Mouse (Mus musculus): ENCODE measurements around the gene Scrn1. TPM values are rescaled to one million over a fixed set of nuclear protein-coding genes. Genes with fewer than 3 reads are reported as not detected.
A peak's percentile ranks its signal among the peaks of the same experiment; 100 is the strongest.

The Scrn1 gene
- total RNA-seq, 2 experiments from 2014 or later = not detected

- no peak for ATAC-seq (replicated peaks; ENCODE audit: low FRiP score, poor library complexity, severe bottlenecking)
These were observed 7.1 kb upstream of the Scrn1 start for GRCm38 (mm10) chr6:54573218-54573955.

DNA sequence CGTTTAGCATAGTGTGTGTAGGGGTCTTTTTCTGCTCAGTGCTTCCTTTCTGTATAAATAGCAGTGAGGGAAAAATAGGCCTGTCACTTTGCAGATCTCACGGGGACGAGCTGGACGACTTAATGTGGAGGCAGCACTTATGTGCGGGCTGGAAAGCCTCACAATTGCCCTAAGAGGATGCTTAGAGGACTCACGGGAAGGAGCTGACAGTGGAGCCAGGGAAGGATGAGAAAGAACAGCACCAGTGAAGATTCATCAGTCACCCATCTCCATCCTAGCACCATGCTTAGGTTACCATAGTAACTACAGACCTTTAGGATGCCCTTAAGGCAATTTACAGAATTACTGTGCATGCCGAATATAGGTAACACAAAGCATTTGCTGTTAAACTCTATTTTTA lies 3.5 kb upstream of the Scrn1 start:
- no peak for ATAC-seq (replicated peaks; ENCODE audit: low FRiP score, poor library complexity, severe bottlenecking)

DNA sequence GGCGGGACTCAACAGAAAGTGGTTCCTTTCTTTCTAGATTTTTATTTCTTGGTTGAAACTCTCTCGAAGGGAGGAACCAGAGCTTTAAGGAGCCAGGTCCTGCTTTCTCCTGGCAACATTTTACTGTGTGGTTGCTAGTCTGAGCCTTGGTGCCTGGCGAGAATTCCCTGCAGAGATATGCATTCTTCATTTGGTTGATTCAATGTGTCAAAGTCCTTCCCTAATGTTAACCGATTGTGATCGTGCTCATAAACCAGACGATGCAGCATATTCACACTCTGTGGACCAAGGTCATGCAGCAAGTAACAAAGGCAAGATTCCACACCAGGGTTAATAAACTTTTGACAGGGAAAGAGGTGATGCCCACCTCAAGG lies 244 bp upstream of the Scrn1 start:
- ATAC-seq (replicated peaks; ENCODE audit: low FRiP score, poor library complexity, severe bottlenecking) = no peak

- 0 out of 2 replicates have a peak, but pooled peaks have one; percentile 19 for ATAC-seq (replicated peaks; ENCODE audit: low FRiP score, poor library complexity, severe bottlenecking)
These were observed 1.3 kb downstream of the Scrn1 start for GRCm38 (mm10) chr6:54565012-54565411.

- no peak for ATAC-seq (replicated peaks; ENCODE audit: low FRiP score, poor library complexity, severe bottlenecking)
These were observed 1.7 kb downstream of the Scrn1 start for GRCm38 (mm10) chr6:54564506-54564991.

- no peak for ATAC-seq (replicated peaks; ENCODE audit: low FRiP score, poor library complexity, severe bottlenecking)
These were observed 2.7 kb downstream of the Scrn1 start for GRCm38 (mm10) chr6:54563561-54563960.

GRCm38 (mm10) chr6:54562018-54562809 lies 4.1 kb downstream of the Scrn1 start:
- no peak for ATAC-seq (replicated peaks; ENCODE audit: low FRiP score, poor library complexity, severe bottlenecking)

DNA sequence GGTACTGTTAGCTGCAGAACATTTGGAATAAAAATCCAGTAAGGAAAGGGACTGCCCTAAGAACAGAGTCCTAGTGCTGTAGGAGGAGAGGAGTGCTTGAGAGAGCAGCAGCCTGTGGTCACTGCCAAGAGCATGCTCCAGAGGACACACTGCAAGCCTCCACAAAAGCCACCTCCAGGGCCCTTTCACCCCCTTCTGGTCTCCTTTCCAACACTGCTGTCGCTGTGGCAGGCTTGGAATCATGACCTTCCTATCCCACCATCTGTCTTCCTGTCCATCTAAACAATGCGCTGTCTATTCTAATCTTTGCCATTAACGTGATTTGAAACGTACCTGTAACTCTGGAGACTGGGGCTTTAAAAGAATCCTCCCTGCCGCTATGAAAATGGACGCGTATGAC lies 7.8 kb downstream of the Scrn1 start:
- ATAC-seq (replicated peaks; ENCODE audit: low FRiP score, poor library complexity, severe bottlenecking) = no peak

GRCm38 (mm10) chr6:54557671-54558070 lies 8.6 kb downstream of the Scrn1 start:
- no peak for ATAC-seq (replicated peaks; ENCODE audit: low FRiP score, poor library complexity, severe bottlenecking)

GRCm38 (mm10) chr6:54555816-54556215 lies 10.5 kb downstream of the Scrn1 start:
- ATAC-seq (replicated peaks; ENCODE audit: low FRiP score, poor library complexity, severe bottlenecking) = no peak

DNA sequence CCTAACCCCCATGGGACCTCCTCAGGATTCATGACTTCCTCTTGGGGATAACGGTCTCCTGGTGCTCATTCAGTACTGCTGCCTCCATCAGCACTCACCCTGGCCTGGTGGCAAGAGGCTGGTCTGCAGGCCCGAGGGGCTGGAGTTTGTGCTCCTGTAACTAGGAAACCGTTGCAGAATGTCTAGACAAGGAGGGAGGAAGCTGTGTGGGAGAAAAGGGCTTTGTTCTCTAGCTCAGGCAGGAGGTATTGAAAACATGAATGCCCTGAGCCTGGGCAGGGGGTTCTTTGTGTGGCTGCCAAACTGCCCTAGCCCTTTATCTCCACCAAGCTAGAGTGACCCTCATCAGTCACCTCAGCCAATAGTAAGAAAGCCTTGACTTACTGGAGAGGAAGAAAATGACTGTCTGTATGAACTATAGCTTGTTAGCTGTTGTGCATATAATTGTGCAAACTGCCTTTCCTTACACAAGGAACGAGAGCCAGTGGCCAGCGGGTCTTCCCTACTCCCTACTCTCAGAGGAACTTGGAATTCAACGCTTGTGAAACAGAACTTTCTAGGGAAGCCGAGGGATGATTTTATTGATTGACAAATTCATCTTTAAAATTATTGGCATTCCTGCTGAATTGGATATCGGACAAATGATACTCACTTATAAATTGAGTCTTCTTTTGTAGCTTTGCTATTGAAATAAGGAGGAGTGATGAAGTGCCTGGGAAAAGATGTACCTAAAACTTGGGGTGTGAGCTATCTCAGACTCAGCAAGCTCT lies 11.8 kb downstream of the Scrn1 start:
- ATAC-seq (replicated peaks; ENCODE audit: low FRiP score, poor library complexity, severe bottlenecking) = no peak

DNA sequence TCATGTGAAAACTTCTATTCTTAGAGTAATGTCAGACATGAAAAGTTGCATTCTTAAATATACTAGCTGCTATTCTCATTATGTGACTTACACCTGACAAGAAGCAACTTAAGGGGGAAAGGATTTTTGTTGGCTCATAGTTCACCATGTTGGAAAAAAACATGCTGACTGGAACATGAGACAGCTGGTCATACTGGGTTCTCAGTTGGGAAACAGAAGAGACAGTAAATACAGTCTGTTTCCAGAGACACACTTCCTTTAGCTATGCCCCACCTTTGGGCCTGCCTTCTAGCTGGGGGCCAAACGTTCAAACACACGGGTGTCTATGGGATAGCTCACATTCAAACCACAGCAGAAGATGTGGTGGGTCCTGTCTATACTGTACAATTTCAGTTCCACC lies 12.7 kb downstream of the Scrn1 start:
- no peak for ATAC-seq (replicated peaks; ENCODE audit: low FRiP score, poor library complexity, severe bottlenecking)

- no peak for ATAC-seq (replicated peaks; ENCODE audit: low FRiP score, poor library complexity, severe bottlenecking)
These were observed 13.4 kb downstream of the Scrn1 start for GRCm38 (mm10) chr6:54552721-54553413.

- ATAC-seq (replicated peaks; ENCODE audit: low FRiP score, poor library complexity, severe bottlenecking) = no peak
These were observed 15.4 kb downstream of the Scrn1 start for GRCm38 (mm10) chr6:54550801-54551323.

DNA sequence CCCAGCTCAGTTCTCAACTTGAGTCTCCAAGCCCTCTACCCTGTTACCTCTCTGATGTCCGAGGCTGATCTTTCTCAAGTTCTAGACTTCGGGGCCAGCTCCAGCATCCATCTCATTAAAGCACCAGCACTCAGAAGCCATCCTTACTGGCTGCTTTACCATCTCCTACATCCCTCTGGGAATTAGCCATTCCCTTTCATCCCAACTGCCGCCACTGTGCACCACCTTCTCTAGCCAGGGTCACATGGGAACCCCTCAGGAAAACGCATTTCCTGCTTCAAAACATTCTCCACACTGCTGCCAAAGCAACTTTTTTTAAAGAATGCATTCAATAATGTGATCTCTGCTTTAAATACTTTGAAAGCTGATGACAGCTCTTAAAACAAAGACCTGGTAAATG lies 17.0 kb downstream of the Scrn1 start:
- no peak for ATAC-seq (replicated peaks; ENCODE audit: low FRiP score, poor library complexity, severe bottlenecking)

DNA sequence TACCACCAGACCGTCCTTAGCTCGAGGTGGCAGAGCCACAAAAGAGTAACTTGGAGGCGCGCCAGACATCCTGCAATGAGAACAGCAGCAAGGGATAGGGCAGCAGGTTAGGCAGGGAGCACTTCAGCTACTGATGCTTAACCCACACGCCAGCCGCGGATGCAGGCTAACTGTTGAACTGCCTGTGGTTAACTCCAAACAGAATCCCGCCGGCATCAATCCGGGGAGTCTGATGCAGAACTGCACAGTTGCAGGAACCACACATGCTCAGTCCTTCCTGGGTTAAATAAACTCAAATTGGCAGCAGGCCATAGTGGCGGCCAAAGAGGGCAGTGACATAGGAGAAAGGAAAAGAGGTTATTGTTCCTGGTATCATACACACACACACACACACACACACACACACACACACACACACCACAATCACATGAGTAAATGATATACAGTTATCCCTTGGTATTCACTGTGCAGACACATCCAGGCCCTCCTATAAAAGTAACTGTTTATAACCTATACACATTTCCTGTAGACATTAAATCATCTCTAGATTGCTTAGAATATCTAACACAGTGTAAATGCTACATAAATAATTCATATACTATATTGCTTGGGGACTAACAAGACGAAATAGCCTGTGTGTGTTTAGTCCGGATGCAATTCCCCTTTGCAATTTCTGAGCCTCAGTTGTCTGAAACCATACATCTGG lies 17.8 kb downstream of the Scrn1 start:
- ATAC-seq (replicated peaks; ENCODE audit: low FRiP score, poor library complexity, severe bottlenecking) = no peak

DNA sequence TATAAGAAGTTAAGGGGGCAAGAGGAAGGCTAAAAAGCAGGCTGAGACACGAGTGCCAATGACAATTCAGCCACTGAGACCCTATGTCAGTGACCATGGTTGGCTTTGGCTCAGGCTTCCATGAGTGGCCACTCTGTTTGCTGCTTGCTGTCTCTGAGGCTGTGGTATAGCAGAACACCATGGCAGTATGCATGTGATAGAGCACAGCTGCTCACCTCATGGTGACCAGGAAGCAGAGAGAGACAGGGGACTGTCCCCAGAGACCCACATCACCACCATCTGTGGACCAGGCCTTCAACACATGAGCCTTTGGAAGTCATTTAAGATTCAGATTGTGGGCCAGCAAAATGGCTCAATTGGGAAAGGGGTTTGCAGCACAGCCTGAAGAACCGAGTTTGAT lies 22.6 kb downstream of the Scrn1 start:
- no peak for ATAC-seq (replicated peaks; ENCODE audit: low FRiP score, poor library complexity, severe bottlenecking)

DNA sequence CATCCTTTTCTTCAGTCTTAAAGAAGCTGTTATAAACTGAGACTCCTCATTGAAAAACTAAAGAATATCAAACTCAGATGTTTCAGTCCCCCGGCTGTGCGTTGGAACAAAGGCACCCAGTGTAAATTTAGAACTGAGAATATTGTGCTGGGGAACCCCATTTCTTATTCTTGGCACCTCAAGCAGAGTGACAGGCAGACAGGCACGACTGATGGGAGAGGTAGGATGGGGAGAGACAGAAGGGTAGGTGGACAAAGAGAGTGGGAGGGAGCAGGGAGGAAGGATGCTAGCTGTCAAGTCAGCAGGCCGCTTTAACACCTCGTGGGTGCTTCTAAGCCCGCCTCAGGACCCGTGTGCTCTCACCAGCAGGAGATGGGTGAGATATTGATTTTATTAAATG lies 23.5 kb downstream of the Scrn1 start:
- no peak for ATAC-seq (replicated peaks; ENCODE audit: low FRiP score, poor library complexity, severe bottlenecking)

- ATAC-seq (replicated peaks; ENCODE audit: low FRiP score, poor library complexity, severe bottlenecking) = no peak
These were observed 25.9 kb downstream of the Scrn1 start for GRCm38 (mm10) chr6:54540252-54540887.
